Mouse (Mus musculus): ENCODE measurements around the gene Atg9a.
A peak's percentile ranks its signal among the peaks of the same experiment; 100 is the strongest.

Gene Atg9a

GRCm38 (mm10) chr1:75168472-75169464 is 23.2 kb downstream of the Atg9a start, which contains the start of gene Zfand2b:
Zfand2b (plus strand) TSS chr1:75168646.
- DNase-seq (ENCODE audit: low spot score in 2 of 2) = peak; percentile 97

DNA sequence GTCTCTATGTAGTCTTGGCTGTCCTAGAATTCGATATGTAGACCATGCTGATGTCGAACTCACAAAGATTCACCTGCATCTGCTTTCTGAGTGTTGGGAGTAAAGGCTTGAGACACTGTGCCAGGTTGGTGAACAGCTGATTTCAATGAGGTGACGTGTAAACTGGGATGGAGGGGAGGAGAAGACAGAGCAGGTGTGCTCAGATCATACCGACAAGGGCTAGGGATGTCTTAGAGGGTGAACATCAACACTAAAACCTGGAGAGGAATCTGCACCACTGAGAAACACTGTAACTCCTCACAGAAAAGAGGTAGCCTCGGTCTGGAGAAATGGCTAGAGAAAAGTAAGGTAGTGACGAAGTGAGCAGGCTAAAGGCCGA is 23.9 kb downstream of the Atg9a start:
- DNase-seq (ENCODE audit: low spot score in 2 of 2) = no peak

GRCm38 (mm10) chr1:75160256-75160617 is 31.8 kb downstream of the Atg9a start:
- no peak for DNase-seq (ENCODE audit: low spot score in 2 of 2)

GRCm38 (mm10) chr1:75159540-75160255 is 32.3 kb downstream of the Atg9a start:
- no peak for DNase-seq (ENCODE audit: low spot score in 2 of 2)

DNA sequence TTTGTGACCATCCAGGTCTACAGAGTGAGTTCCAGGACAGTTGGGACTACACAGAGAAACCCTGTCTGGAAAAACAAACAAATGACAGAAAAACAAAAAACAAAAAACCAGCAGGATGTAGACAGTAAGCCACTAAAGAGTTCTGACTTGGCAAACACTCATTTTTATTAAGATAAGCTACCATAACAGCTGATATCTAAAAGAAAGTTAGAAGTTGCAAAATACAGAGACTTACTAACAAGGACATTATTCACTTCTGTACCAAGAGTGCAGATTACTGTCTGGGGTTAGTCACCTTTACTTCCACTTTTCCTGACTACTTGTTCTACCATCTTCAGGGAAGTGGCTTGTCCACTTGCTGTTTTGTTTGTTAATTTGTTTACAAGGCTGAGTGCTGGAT is 33.0 kb downstream of the Atg9a start:
- DNase-seq (ENCODE audit: low spot score in 2 of 2) = no peak

DNA sequence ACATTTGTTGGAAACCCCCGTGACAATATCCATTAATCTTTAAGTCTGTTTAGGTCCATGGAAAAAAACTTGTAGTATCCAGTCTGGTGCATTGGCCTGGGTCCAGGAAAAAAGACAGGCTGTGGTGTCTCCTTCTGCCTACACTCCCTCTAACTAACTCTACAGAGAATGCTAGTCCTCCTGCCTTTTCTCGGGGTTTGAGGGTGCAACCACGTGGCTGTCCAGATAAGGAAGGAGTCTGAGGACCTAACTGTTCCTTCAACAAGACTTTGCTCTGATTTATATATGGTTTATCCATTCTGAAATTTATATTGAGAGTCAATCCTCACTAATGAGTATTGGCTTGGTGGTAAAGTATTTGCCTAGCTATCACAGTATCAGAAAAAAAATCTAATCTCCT is 36.2 kb downstream of the Atg9a start:
- no peak for DNase-seq (ENCODE audit: low spot score in 2 of 2)

GRCm38 (mm10) chr1:75148727-75149126 is 43.3 kb downstream of the Atg9a start:
- no peak for DNase-seq (ENCODE audit: low spot score in 2 of 2)

- DNase-seq (ENCODE audit: low spot score in 2 of 2) = no peak
Measured at GRCm38 (mm10) chr1:75147411-75148135, 44.4 kb downstream of the Atg9a start.

- DNase-seq (ENCODE audit: low spot score in 2 of 2) = no peak
Measured at GRCm38 (mm10) chr1:75145589-75145988, 46.4 kb downstream of the Atg9a start.

- DNase-seq (ENCODE audit: low spot score in 2 of 2) = peak; percentile 93 to 96
Measured at GRCm38 (mm10) chr1:75142301-75143261, 49.4 kb downstream of the Atg9a start, which contains the start of the genes Cnppd1 and Retreg2. Cnppd1 (minus strand) TSS chr1:75142711. Retreg2 (plus strand) TSS chr1:75142778.

DNA sequence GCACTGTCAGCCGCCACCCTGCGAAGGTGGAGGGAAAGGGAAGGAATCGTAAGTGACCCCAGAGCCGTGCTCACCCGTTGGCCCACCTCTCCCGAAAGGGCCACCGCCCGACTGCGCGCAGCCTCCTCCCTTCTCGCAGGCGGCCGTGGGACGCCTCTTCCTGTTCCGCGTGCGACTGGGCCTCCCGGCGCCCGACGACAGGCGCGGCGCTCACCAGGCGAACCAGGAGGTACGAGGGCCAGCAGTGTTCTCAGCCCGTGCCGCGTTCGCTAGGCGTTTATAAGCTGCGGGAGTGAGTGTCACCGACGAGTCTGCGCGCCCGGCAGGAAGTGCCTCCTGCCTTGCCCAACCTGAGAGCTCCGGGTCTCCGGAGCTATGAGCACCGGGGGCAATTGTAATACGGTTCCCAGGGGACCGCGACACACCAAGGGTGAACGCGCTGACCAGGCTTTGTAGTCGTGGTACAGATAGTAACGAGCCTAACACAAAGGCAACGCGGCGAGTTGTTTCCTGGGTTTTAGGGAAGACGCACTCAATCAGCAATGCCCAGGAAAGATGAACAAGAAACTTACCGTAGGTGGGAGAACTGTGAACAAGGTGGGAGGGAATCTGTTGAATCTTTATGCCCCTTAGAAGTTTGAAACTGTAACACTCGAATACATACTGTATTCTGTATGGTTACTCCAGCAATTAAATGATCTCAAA is 50.4 kb downstream of the Atg9a start:
- DNase-seq (ENCODE audit: low spot score in 2 of 2) = peak; percentile 68 to 69

- DNase-seq (ENCODE audit: low spot score in 2 of 2) = no peak
Measured at GRCm38 (mm10) chr1:75140601-75141190, 51.3 kb downstream of the Atg9a start.

DNA sequence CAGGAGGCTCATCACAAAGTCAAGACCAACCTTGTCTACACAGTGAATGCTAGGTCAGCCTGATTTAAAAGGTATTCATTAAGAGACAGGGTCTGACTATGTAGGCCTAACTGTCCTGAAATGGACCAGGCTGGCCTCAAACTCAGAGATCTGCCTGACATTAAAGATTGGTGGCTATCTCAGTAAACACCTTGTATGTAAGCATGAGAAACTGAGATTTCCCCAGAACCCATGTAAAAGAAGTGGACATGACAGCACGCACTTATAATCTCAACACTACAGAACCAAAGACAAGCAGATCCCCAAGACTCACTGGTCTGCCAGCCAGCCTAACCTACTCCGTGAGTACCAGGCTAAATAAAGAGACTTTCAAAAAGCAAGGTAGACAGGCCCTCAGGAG is 53.5 kb downstream of the Atg9a start:
- DNase-seq (ENCODE audit: low spot score in 2 of 2) = no peak

DNA sequence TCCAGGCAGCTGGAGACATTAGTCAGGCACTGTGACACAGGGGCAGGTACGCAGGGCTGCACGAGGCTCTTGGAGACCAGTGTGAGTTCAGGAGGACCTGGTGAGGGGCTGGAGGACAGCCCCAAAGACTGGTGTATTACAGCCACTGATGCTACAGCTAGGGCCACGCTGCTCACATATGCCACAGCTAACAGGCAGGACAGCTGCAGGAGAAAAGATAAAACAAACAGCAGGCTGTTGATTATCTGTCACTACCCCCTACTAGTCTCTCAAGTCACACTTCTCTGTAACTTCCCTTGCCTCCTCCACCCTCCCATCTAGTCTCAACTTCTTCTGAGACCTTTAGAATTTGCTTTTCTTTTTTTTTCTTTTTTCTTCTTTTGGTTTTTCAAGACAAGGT is 55.3 kb downstream of the Atg9a start:
- no peak for DNase-seq (ENCODE audit: low spot score in 2 of 2)

DNA sequence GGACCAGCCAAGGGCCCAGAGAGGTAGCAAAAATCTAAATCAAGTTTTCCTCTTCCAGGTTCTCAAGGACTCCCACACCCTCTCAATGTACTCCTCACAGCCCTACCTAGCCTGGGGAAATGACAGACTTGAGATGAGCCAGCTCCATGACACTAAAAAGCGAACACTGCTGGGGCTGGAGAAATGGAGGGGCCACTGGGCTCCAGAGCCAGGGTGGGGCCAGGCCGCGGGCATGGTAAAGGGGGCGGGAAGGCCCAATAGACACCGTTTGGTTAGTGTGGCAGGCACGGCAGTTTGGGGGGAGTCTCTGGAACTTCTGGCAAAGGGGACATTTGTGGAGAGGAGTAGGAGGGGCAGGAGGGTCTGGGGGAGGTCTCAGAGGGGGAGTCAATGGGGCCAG is 55.7 kb downstream of the Atg9a start:
- no peak for DNase-seq (ENCODE audit: low spot score in 2 of 2)

DNA sequence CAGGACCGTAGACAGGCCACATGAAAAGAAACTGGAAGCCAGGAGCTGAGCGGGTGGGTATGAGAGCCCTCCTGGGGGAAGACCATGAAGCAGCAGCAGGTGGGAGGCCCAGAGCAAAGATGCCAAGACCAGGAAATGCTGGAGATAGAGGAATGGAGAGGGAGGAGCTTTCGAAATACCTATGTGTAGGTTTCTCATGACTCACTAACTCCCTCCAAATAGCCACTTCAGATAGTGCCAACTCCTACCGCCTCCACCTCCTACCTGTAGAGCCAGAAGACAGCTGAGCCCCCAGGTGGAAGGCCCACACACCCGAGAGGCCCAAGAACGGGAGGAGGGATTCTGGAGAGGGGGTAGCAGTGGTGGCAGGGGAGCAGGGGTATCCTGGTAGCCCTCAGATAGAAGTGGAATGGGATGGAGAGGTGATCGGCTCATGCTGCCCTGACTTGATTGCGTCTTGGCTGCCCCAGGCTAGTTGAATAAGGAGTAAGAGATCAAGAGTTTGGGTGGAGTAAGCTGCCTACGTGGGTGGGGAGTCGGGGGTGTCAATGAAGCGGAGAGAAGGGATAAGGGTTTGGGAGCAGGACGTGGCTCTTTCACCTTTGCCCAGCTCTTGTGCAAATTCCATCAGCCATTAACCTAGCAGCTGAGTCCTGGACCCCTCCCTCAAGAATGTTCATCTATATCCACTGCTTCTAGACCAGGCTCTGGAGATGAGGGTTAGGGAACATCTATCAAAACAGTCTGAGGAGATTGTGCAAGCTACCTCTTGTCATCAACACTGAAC is 58.4 kb downstream of the Atg9a start, which contains the start of gene Slc23a3:
Gene Slc23a3, minus strand, starts transcription at position 470 of the 787 bp plus-strand sequence.
- DNase-seq (ENCODE audit: low spot score in 2 of 2) = no peak

All from natural killer cell, adult 2 months (primary cell).